Mouse (Mus musculus): Measurements from ENCODE around the gene Cpt1b.

DNA sequence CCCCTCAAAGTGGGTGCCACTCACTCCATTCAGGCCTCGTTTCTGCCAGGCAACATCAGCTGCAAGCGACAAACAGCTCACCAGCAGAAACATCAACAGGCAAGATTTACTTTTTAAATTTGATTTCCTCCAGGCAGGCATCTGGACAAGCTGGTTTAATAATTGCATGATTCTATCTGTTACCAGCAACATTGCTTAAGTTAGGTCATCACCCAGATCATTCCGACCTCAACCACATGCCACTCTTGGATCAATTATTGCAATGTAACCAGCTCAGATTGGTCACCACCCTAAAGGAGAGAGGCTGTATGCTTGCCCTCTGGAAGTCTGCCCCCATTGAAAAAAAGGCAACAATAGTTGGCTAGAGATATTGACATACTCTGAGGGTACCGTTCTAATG, 45.8 kb upstream of the Cpt1b start:
- TF ChIP-seq CTCF (IDR thresholded peaks at IDR 0.05; ENCODE audit: low read depth, low read length) (no peak), GATA1 (IDR thresholded peaks at IDR 0.05; ENCODE audit: borderline replicate concordance, low read length) (no peak), TAL1 (conservative IDR thresholded peaks at IDR 0.05; ENCODE audit: low read depth, low read length) (no peak), POLR2AphosphoS5 (IDR thresholded peaks at IDR 0.05; ENCODE audit: insufficient replicate concordance, low read depth, low read length) (no peak), GATA2 (IDR thresholded peaks at IDR 0.05; ENCODE audit: borderline replicate concordance, low read depth, low read length) (no peak)
